Mouse (Mus musculus): Measurements from ENCODE around the gene Olfr460.
"Not testable (repeated sequence)": the region's sequence is repeated elsewhere in the genome, so short reads cannot be mapped to it uniquely, and the experiment has no call there.

Gene Olfr460

GRCm38 (mm10) chr6:40594804-40595550 lies 25.7 kb downstream of the Olfr460 start:
- Histone ChIP-seq H3K27me3 (ENCODE audit: insufficient read depth, low read length) (no peaks in the 10 kb centered on the region), H3K4me3 (replicated peaks; ENCODE audit: low read length) (no peak overlapping the region), H3K9me3 (ENCODE audit: low read length) (no peaks in the 10 kb centered on the region), H3K4me1 (replicated peaks; ENCODE audit: low read depth, low read length) (peaks cover 4% of the 10 kb centered on the region; the same call in 1 of the 2 replicates), H3K36me3 (ENCODE audit: insufficient read depth, low read length) (no peaks in the 10 kb centered on the region)
- TF ChIP-seq NANOG (IDR thresholded peaks at IDR 0.05; ENCODE audit: borderline replicate concordance, low read length) = no peak

- H3K36me3 ChIP-seq (ENCODE audit: insufficient read depth, low read length); H3K4me3 ChIP-seq (replicated peaks; ENCODE audit: low read length); H3K27me3 ChIP-seq (ENCODE audit: insufficient read depth, low read length); H3K9me3 ChIP-seq (ENCODE audit: low read length); H3K4me1 ChIP-seq (replicated peaks; ENCODE audit: low read depth, low read length): not testable (repeated sequence)
Measured at GRCm38 (mm10) chr6:40598546-40598945, 29.3 kb downstream of the Olfr460 start.

GRCm38 (mm10) chr6:40607431-40607830 lies 38.1 kb downstream of the Olfr460 start:
- no peak for TF ChIP-seq NANOG (IDR thresholded peaks at IDR 0.05; ENCODE audit: borderline replicate concordance, low read length)
- TF ChIP-seq CTCF (conservative IDR thresholded peaks at IDR 0.05; ENCODE audit: low read length) = no peak
- TF ChIP-seq POU5F1 (IDR thresholded peaks at IDR 0.05; ENCODE audit: borderline replicate concordance, low read length) = no peak
- no peaks in the 10 kb centered on the region for H3K36me3 ChIP-seq (ENCODE audit: insufficient read depth, low read length)
- H3K4me3 ChIP-seq (replicated peaks; ENCODE audit: low read length) = no peak overlapping the region
- H3K9me3 ChIP-seq (ENCODE audit: low read length) = no peaks in the 10 kb centered on the region
- no peaks in the 10 kb centered on the region for H3K4me1 ChIP-seq (replicated peaks; ENCODE audit: low read depth, low read length)
- no peaks in the 10 kb centered on the region for H3K27me3 ChIP-seq (ENCODE audit: insufficient read depth, low read length)

GRCm38 (mm10) chr6:40610244-40610643 lies 41.0 kb downstream of the Olfr460 start:
- Histone ChIP-seq H3K4me3 (replicated peaks; ENCODE audit: low read length) (no peak overlapping the region), H3K9me3 (ENCODE audit: low read length) (no peaks in the 10 kb centered on the region), H3K4me1 (replicated peaks; ENCODE audit: low read depth, low read length) (no peaks in the 10 kb centered on the region), H3K36me3 (ENCODE audit: insufficient read depth, low read length) (no peaks in the 10 kb centered on the region), H3K27me3 (ENCODE audit: insufficient read depth, low read length) (no peaks in the 10 kb centered on the region; the same call in 1 of the 2 replicates)
- TF ChIP-seq NANOG (IDR thresholded peaks at IDR 0.05; ENCODE audit: borderline replicate concordance, low read length) (no peak), CTCF (conservative IDR thresholded peaks at IDR 0.05; ENCODE audit: low read length) (no peak), POU5F1 (IDR thresholded peaks at IDR 0.05; ENCODE audit: borderline replicate concordance, low read length) (no peak)

- no peak within 1 kb of the TSS for H3K4me3 ChIP-seq (replicated peaks; ENCODE audit: low read length)
- TF ChIP-seq POU5F1 (IDR thresholded peaks at IDR 0.05; ENCODE audit: borderline replicate concordance, low read length) = no peak
- TF ChIP-seq NANOG (IDR thresholded peaks at IDR 0.05; ENCODE audit: borderline replicate concordance, low read length) = no peak
- no peak for TF ChIP-seq CTCF (conservative IDR thresholded peaks at IDR 0.05; ENCODE audit: low read length)
Measured at GRCm38 (mm10) chr6:40613260-40613852, 44.1 kb downstream of the Olfr460 start, which contains the start of gene Tas2r138. Tas2r138 (minus strand) TSS chr6:40613310.

GRCm38 (mm10) chr6:40617965-40618364 lies 48.7 kb downstream of the Olfr460 start:
- H3K9me3 ChIP-seq (ENCODE audit: low read length) = no peaks in the 10 kb centered on the region
- no peak for TF ChIP-seq POU5F1 (IDR thresholded peaks at IDR 0.05; ENCODE audit: borderline replicate concordance, low read length)
- TF ChIP-seq NANOG (IDR thresholded peaks at IDR 0.05; ENCODE audit: borderline replicate concordance, low read length) = no peak
- peak; percentile 70 for TF ChIP-seq CTCF (conservative IDR thresholded peaks at IDR 0.05; ENCODE audit: low read length)
- H3K27me3 ChIP-seq (ENCODE audit: insufficient read depth, low read length) = no peaks in the 10 kb centered on the region
- H3K36me3 ChIP-seq (ENCODE audit: insufficient read depth, low read length) = no peaks in the 10 kb centered on the region
- H3K4me3 ChIP-seq (replicated peaks; ENCODE audit: low read length) = no peak overlapping the region
- H3K4me1 ChIP-seq (replicated peaks; ENCODE audit: low read depth, low read length) = no peaks in the 10 kb centered on the region

More at GRCm38 (mm10) chr6:40613260-40613852, 44.1 kb downstream of the Olfr460 start, which contains the start of gene Tas2r138:
- no peaks in the 10 kb centered on the region for H3K36me3 ChIP-seq (ENCODE audit: insufficient read depth, low read length)
- no peaks in the 10 kb centered on the region for H3K9me3 ChIP-seq (ENCODE audit: low read length)
- H3K27me3 ChIP-seq (ENCODE audit: insufficient read depth, low read length) = no peaks in the 10 kb centered on the region; the same call in 1 of the 2 replicates
- no peaks in the 10 kb centered on the region for H3K4me1 ChIP-seq (replicated peaks; ENCODE audit: low read depth, low read length)
